Mouse (Mus musculus): ENCODE measurements at regions not wholly inside any gene's neighbourhood (a gene's known extent, or its start where the extent isn't known, plus 50 kb on each side); places are given as distances from the start of the nearest gene placed in this dataset.

- DNase-seq (ENCODE audit: low spot score): no peak
These were observed 243.4 kb upstream of the Brinp1 start for GRCm38 (mm10) chr4:69197577-69197976.

- DNase-seq (ENCODE audit: low spot score): no peak
These were observed 241.9 kb upstream of the Brinp1 start for GRCm38 (mm10) chr4:69196094-69196493.

GRCm38 (mm10) chr4:69195645-69196044 lies 241.4 kb upstream of the Brinp1 start:
- DNase-seq (ENCODE audit: low spot score): peak; percentile 62
